Mouse (Mus musculus): ENCODE measurements around the gene Ccnd3.

Ccnd3 gene

DNA sequence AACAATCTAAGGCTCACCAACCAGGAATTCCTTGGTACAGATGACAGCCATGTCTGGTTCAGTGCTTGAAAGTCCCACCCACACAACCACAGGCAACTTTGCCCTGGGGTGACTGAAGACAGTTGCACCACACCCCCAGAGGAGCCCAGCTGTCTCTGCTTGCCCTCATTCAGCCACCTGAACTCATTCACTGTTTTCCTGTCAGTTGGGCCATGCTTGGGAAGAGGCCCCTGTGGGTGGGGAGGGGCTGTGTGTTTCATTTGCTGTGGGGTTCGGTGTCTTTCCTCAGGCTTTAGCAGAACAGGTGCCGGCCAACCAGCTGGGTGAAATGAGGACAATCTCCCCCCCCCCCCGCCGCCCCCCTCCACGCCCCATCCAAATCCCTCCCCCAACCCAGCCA, 37.2 kb downstream of the Ccnd3 start:
- DNase-seq (ENCODE audit: low read depth in 1 of 2, low spot score in 2 of 2) = no peak

DNA sequence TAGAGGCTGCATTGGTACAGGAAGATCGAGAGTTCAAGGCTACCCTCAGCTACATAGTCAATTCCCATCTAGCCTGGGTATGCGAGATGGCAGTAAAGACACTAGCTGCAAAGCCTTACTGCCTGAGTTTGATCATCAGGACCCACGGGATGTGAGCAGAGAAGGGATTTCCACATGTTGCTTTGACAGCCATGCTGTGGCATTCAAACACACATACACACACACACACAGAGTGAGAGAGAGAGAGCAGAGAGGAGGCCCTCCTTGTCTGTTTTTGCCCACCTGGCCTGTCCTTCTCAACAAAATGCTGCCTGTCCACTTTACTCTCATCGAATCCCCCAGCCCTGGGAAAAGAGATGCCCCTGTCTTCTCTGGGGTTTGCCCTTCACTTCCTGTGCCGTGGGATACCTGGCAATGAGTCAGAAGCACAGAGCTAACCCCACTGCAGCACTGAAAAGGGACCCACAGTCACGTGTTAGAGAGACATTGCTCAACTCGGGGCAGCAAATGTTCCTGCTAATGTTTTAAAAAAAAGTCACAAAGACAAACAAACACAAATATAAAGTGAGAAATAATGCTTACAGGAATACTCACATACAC, 38.3 kb downstream of the Ccnd3 start:
- DNase-seq (ENCODE audit: low read depth in 1 of 2, low spot score in 2 of 2) = no peak

- DNase-seq (ENCODE audit: low read depth in 1 of 2, low spot score in 2 of 2) = no peak
These were observed 40.3 kb downstream of the Ccnd3 start for GRCm38 (mm10) chr17:47545154-47545553.

- no peak for DNase-seq (ENCODE audit: low read depth in 1 of 2, low spot score in 2 of 2)
These were observed 41.0 kb downstream of the Ccnd3 start for GRCm38 (mm10) chr17:47545861-47546331.

GRCm38 (mm10) chr17:47551049-47551448, 46.2 kb downstream of the Ccnd3 start:
- no peak for DNase-seq (ENCODE audit: low read depth in 1 of 2, low spot score in 2 of 2)

- DNase-seq (ENCODE audit: low read depth in 1 of 2, low spot score in 2 of 2) = no peak
These were observed 48.1 kb downstream of the Ccnd3 start for GRCm38 (mm10) chr17:47552994-47553393.

GRCm38 (mm10) chr17:47554621-47555020, 49.8 kb downstream of the Ccnd3 start:
- no peak for DNase-seq (ENCODE audit: low read depth in 1 of 2, low spot score in 2 of 2)

DNA sequence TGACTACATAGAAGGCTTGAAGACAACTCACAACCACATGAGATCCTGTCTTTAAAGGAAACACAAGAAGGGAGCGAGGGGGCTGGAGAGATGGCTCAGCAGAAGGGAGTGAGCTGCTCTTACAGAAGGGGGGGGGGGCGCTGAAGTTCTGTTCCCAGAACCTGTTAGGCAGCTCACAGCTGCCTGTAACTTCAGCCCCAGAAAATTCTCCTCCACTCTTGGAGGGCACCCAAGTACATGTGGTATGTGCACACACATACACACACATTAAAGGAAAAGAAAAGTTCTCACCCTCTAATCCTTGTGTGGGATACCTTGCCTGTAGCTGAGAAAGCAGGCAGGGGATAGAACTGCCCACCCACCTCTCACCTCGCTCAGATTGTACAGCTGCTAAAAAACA, 52.3 kb downstream of the Ccnd3 start:
- no peak for DNase-seq (ENCODE audit: low read depth in 1 of 2, low spot score in 2 of 2)

GRCm38 (mm10) chr17:47559726-47560125, 54.9 kb downstream of the Ccnd3 start:
- no peak for DNase-seq (ENCODE audit: low read depth in 1 of 2, low spot score in 2 of 2)

- no peak for DNase-seq (ENCODE audit: low read depth in 1 of 2, low spot score in 2 of 2)
These were observed 58.0 kb downstream of the Ccnd3 start for GRCm38 (mm10) chr17:47562875-47563274.

- DNase-seq (ENCODE audit: low read depth in 1 of 2, low spot score in 2 of 2) = no peak
These were observed 59.8 kb downstream of the Ccnd3 start for GRCm38 (mm10) chr17:47564612-47565011.

- no peak for DNase-seq (ENCODE audit: low read depth in 1 of 2, low spot score in 2 of 2)
These were observed 61.3 kb downstream of the Ccnd3 start for GRCm38 (mm10) chr17:47566133-47566532.

- DNase-seq (ENCODE audit: low read depth in 1 of 2, low spot score in 2 of 2) = no peak
These were observed 62.4 kb downstream of the Ccnd3 start for GRCm38 (mm10) chr17:47567271-47567670.

GRCm38 (mm10) chr17:47568389-47568788, 63.5 kb downstream of the Ccnd3 start:
- DNase-seq (ENCODE audit: low read depth in 1 of 2, low spot score in 2 of 2) = no peak

GRCm38 (mm10) chr17:47568951-47569527, 64.2 kb downstream of the Ccnd3 start:
- no peak for DNase-seq (ENCODE audit: low read depth in 1 of 2, low spot score in 2 of 2)

- DNase-seq (ENCODE audit: low read depth in 1 of 2, low spot score in 2 of 2) = no peak
These were observed 66.8 kb downstream of the Ccnd3 start for GRCm38 (mm10) chr17:47571621-47572020.

DNA sequence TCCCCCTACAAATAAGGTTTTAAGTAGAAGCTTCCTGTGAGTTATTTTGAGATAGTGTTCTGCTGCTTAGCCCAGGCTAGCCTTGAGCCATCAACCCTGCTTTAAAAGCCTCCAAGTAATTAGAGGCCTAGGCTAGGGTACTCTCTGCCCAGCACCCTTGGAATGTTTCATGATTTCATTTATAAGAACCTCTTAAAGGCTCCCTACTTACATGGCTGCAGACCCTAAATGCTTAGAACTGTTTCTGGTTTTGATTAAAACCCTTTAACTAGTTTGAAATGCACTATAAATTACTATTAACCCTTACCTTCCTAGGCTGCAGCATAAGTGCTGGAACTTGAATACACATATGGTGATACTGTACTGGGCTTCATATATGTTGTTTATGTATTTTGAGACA, 67.6 kb downstream of the Ccnd3 start:
- no peak for DNase-seq (ENCODE audit: low read depth in 1 of 2, low spot score in 2 of 2)

DNA sequence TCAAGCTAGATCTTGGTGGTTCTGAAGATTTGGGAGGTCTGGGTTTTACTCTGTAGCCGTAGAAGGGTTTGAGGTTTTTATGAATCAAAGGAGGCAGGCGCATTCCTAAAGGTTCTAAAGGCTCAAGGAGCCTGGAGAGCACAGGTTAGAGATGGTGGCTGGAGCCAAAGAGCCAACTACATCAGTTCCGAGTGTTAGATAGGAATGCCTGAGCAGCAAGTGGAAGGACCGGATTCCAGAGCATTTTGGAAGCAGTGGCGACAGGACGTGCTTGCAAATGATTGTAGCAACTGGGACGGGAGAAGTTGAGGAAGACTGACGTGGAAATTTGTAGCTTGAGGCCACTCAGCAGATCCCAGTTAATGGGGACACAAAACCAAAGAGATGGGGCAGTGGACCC, 69.2 kb downstream of the Ccnd3 start:
- no peak for DNase-seq (ENCODE audit: low read depth in 1 of 2, low spot score in 2 of 2)

DNA sequence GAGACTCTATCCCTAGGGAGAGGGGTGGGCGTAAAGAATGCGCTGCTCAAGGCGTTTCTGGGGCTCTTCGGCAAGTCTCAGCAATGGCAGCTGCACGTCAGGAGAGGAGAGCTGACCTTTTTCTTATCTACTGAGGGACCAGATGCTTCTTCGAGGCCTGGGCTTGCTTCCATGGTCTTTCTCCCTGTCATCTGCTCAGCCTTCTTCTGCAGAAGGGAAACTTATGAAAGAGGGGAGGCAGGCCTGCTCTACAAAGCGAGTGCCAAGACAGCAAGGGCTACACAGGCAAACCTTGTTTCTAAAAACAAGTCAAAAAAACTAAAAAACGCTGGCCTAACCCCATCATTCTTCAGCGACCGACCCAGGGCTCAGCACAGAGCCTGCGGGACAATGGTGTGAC, 70.0 kb downstream of the Ccnd3 start:
- no peak for DNase-seq (ENCODE audit: low read depth in 1 of 2, low spot score in 2 of 2)

- DNase-seq (ENCODE audit: low read depth in 1 of 2, low spot score in 2 of 2) = no peak
These were observed 73.8 kb downstream of the Ccnd3 start for GRCm38 (mm10) chr17:47578655-47579054.

GRCm38 (mm10) chr17:47580962-47581361, 76.1 kb downstream of the Ccnd3 start:
- DNase-seq (ENCODE audit: low read depth in 1 of 2, low spot score in 2 of 2) = no peak

GRCm38 (mm10) chr17:47588517-47588916, 83.7 kb downstream of the Ccnd3 start:
- no peak for DNase-seq (ENCODE audit: low read depth in 1 of 2, low spot score in 2 of 2)

DNA sequence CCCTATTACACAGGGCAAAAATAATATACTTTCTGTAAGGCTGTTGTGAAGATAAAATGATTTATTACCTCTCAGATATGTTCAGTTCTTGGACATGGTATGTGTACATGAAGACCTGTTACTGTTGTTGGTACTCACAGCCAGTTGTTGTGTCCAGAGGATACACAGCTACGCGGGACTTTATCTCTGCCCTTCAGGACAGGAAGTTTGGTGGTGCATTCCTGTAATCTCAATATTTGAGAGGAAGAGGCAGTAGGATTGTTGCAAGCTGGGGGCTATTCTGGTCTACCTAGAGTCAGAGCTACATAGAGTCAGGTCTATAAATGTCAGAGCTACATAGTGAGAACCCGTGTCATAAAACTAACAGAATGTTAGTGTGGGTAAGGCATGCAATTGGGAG, 86.2 kb downstream of the Ccnd3 start:
- no peak for DNase-seq (ENCODE audit: low read depth in 1 of 2, low spot score in 2 of 2)
